Mouse (Mus musculus) thymus, postnatal 36 days (tissue): ENCODE results near the gene Grik5.

ENCODE experiments used
- DNase-seq, 2 experiments: peaks; one replicate each; pipeline ENCODE4 v3.0.0; 2022; ENCODE audit warnings: mixed read lengths in 2 of 2

The Grik5 gene

DNA sequence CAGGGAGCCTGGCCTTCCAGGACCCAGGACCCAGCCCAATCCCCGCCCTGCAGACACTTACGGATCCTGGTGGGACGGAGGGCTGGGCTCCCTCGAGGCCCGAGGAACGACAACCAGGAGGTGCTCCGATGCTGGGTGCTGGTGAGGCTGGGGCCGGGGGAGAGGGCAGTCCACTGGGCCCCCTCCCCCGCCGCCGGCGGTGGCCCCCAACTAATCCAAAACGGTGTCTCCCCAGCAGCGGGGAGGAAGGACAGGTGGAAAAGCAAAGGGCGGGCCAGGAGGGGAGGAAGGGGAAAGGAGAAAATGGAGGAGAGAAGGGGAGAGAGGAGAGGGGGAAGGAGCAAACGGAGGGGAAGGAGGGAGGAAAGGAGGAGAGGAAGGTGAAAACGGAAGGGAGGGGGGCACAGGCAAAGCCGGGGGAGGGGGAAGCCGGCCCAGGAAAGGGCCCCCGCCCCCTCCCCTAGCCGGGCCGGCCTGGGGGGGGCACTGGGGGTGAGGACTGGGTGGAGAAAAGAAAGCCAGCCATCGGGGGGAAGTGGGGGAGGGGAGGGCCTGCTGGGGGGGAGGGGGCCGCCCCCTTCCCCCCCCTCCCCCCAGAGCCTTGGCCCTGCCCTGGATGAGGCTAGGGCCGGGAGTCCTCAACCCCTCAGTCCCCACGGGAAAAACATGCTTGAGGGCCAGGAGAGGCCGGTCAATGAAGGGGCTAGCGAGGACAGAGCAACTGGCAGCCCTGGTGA is at the start of gene Grik5, which contains the start of gene Zfp574:
Gene Grik5 (minus strand): TSS at position 368 of the 737 bp plus-strand sequence.
Gene Zfp574 (plus strand): TSS at position 589 of the 737 bp plus-strand sequence.
- DNase-seq: no peak

DNA sequence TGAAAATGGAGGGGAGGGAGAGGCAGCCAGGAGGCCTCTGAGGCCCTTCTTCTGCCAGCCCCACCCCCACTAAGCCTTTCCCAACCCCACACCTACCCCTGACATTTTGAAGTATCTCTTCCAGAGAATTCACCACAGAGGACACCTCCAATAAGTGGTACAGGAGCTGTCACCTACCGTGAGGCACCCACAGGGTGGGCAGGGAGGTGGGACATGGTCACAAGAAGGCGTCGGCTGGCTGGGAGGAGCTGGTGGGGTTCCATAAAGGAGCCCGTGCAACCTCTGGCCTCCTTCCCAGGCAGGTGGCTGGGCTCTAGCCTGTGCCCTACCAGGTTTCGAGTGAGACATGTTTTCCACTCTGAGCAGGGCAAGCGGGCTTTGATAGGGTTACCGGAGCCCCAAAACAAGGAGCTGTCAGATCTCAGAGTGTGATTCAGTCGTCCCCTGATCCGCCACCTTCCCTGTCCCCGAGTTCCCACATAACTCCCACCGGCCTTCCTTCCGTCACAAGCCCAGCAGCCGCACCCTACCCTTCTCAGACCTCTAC is 49.2 kb upstream of the Grik5 start:
- no peak for DNase-seq

DNA sequence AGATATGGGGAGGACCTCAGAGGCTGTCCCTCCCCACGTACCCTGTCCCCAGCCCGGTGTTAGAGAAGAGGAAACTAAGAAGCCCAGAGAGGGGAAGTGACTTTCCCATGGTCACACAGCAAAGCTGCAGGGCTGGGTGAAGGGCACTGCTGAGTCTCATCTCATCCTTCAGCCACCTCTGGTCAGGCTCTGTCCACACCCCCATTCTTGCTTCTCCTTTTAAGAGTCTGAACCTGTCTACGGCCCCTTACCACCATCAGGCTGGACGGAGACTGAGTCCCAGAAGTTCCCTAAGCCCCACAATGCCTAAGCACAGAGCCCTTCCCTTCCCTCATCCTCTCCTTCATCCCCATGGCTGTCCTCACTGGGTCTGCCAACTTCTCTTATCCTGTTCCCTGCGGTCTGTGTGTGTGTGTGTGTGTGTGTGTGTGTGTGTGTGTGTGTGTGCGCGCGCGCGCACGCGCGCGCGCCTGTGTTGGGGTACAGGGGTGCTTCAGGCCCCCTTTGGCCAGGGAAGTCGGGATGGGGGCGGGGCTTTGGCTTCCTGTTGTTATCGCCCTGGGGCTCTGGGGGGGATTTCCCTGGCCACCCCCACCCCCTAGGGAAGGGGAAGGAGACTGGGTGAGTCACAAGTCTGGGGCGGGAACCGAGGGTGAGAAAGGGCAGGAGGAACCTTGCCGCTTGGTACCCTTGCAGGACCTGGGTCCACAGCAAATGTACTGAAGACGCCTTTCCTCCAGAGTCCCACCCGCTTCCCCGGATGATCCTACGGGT is 48.1 kb upstream of the Grik5 start:
- DNase-seq: peak; percentile 50 to 66

DNA sequence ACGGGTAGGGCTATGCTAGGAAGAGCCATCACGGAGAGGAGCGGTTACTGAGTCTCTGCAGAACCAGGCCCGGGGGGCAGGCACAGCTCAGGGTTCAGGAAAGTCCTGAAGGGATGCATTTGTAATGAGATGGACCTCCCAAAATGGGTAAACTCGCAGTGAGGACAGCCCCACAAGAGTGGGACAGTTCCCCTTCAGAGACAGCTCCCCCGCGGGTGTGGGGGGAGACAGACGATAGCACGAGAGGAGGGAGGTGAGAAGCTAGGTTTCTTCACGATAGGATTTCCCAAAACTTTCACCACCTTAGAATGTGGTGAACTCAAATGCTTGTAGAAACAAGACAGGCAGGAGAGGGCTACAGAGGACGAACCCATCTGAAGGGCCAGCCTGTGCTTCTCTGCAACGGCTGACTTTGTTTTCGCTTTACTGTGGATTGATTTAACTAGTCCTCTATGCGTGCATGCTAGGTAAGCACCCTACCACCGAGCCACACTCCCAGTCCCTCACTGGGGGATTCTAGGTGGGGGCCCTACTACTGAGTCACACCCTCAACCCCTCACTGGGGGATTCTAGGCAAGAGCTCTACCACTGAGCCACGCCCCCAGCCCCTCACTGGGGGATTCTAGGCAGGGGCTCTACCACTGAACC is 40.9 kb upstream of the Grik5 start:
- DNase-seq: no peak

DNA sequence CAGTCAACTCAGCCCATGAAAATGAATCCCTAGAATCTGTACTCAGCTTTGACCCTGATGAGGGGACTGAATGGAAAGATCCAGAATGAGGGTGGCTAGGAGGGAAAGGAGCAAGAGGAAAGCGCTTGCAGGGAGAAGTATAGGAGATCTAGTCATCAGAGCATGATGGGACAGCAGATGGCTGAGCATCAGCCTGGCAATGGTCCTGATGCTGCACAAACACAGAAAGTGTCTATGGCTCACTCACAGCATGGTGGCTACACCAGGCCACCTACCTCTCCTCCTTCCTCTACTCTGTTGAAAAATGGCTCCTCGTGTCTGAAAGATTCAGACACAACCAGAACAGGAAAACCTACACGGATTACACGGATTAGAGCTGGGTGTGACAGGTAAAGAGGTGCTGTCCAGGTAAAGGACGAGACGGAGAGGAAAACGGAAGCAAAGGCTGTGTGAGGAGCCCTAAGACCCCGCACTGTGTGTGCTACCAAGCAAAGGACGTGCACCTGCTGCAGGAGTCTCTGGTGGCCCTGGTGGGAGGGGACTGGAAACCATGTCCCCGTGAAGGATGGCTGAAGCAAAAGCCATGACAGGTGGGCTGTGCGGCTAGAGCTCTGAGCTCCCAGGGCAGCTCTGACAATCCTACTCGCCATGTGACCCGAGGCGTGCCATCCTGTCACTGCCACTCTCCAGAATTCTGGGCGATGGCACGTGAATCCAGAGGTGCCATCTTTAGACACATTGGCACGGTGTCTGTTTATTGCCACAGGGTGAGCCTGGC is 40.2 kb upstream of the Grik5 start:
- DNase-seq: no peak

DNA sequence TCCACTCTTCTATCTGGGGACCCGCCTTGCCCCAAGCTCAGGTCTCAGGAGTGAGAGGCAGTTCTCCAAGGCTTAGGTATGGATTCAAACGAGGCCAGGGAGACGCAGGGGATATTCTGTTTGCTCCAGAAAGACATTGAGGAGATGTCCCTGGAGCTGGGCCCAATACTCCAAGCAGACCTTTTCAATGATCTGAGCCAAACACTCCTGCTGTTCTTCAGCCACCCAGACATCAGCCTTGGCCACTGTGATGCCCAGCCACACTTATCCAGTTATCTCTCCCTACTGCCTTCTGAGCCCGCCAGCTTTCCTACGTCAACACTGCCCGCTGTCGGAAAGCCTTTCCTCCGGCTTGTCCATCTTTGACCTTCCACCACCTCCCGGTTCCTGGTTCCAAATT is 38.2 kb upstream of the Grik5 start:
- DNase-seq: no peak

DNA sequence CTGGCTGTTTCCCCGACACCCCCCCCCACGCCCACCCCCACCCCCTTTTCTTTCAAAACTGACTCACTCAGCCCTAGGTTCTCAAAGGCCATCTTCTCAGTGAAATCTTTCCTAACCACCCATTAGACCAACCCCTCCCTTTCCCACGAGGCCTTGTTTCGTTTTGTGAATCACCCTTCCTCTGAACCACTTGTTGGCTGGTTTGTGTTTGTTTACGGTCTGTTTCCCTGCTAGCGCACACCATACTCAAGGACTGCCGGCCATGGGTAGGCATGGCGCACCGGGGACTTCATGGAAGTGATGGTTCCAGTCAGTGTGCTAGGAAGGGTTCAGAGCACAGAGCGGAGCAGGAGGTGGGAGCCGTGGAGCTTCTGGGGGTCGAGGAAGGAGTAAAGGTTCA is 37.2 kb upstream of the Grik5 start:
- DNase-seq: no peak

DNA sequence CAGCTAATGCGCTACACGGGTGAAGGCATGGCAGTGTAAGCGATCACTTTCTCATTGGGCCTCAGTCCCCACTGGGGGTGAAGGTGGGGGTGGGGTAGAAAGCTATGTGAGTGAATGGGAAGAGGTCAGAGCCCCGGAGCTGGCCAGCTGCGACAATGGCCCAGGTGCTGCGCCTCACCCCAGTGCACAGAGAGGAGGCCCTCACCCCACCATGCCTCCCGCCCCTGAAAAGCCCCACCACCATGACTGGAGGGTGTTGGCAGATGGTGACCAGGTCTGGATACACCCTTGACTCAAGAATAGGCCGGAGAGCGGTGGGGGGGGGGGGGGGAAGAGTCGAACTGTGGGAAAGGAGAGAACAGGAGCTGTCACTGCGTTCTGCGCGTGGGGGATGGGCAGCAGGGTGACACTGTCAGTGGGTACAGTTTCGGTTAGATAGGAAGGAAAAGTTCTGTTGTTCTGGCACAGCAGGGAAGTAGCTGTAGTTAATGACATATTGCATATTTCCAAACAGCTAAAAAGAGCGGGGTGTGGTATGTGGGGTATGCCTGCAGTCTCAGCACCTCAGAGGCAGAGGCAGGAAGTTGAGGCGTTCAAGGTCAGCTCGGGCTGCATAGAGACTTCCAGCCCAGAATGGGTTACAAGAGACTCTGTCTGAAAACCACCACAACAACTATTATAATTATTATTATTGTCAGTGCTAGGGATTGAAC is 34.8 kb upstream of the Grik5 start:
- DNase-seq: no peak

DNA sequence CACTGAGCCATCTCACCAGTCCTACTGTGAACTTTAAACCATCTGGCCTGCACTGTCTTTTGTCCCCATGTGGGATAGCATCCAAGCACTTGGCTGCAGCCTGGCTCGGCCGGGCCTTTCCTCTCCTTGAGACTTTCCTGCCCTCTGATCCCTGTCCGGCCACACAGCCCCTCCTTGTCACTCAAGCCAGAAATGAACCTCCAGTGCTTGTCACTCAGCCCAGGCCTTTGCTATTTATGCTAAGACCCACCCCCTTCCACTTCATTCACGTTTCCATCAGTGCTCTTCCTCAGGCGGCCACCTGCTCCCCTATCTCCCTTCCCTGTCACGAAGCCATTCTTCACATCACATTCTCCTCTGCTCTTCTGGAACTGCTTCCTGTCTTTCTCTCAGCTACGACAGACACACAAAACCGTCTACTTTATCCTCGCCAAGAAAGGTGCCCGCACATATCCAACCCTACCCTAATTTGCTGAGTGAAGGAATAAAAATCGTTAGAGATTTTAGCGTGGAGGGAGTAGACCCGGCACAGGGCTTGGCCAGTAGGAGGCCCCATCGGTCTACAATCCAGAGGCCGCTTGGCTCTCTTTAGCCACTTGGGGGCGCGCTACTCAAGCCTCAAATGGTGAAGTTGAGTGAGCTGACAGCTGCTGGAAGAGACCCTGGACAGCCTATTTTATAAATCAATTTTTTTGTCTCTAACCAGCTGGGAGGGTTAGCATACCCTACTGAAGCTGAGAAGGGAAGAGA is 33.4 kb upstream of the Grik5 start:
- peak; percentile 75 to 83 for DNase-seq

DNA sequence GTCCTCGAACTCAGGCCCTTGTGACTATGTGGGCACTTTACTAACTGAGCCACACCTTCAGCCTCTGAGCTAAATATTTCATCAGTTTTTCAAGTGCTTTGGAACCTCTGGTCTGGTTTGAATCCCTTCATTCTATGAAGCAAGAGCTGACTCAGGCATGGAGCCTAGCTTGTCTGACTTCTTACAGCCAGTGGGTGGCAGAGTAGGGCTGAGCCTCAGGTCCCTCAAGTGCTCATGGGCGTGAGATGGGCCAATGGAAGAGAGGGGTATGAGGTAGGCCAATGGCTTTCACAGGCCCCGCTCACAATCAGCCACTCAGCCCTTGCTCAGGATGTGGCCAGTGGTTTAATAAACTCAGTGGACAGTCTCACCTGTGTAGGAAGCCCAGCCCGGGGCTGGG is 27.4 kb upstream of the Grik5 start:
- no peak for DNase-seq

DNA sequence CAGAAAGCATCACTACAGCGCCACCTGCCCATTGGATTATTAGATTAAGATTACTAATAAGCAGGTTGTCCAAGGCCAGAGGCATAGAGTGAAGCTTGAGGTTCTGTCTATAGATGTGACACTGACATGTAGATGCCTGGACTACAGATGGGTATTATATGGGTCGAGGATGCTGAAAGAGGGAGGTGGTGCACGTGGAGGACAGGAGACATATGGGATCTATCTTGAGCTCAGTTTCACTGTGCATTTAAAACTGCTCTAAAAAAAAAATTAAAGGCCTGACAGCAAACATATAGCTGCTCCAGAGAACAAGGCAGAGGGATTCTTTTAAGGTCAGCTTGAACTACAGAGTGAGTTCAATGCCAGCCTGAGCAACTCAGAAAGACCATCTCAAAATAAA is 26.0 kb upstream of the Grik5 start:
- DNase-seq: no peak

DNA sequence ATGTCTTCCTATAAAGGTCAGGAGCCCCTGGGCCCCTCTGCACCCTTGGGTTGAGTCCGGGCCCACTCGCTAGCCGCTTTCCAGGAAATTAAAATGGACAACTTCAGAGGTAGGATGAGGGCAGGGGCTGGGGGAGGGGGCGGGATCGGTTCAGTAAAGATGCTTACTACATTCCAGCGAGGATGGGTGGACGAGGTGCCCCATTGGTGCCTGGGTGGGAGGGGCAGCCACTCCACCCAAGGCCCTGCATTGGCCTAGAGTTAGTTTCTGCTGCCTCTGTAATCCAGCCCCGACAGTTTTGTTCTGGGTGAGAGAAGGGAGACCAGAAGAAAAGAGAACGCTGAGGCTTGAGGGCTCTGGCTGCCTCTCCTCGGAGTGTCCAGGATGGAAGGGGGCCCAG is 17.7 kb upstream of the Grik5 start:
- no peak for DNase-seq

DNA sequence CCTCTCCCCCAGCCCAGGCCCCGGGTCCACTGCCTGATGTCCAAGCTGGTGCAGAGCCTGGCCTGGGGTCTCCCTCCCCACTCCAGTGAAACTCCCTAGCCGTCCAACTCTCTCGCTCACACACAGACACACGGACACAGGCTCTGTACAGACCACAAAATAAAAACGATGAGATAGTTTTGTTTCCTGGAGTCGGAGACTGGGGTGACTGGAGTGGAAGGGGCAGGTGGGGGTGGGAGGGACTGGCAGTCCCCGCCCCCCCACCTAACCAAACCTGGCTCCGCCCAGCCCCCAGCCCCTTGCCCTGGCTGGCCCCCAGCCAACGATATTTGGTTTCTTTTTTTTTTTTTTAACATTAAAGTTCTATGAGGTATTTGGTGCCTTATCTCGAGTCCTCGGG is 16.8 kb upstream of the Grik5 start:
- no peak for DNase-seq

DNA sequence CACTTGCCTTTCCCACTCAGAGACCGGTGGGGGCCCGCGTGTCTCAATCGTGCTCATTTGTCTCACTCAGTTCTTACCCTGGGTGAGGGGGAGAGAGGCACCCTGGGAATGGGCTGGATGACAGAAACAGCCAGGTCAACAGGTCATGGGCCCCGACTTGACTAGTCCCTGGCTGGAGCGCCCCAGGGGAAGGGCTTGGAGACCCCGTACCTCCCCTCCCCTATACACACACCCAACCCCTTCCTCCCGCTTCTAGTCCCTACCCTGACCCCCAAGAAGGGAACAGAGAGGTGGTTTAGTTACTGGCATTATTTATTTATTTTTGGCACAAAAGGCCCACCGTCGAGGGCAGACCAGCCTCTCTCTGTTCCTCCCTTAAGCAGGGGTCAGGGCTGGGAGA is 16.4 kb upstream of the Grik5 start:
- peak in 1 of 2 experiments; percentile 24 for DNase-seq

DNA sequence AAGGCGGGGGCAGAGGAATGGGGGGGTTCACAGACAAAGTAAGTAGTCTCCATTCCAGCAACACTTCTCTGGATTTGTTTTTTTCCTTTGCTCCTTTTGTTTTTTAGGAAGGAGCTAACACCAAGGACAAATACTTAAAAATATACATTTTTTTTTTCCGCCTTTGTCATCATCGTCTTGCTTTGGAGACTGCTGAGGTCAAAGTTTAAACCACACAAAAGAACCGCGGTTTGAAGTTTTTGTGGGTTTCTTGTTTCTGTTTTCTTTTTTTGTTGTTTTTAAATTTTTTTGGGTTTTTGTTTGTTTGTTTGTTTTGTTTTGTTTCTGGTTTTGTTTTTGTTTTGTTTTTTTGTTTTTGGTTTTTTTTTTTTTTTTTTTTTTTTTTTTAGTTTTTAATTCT is 15.8 kb upstream of the Grik5 start:
- no peak for DNase-seq

DNA sequence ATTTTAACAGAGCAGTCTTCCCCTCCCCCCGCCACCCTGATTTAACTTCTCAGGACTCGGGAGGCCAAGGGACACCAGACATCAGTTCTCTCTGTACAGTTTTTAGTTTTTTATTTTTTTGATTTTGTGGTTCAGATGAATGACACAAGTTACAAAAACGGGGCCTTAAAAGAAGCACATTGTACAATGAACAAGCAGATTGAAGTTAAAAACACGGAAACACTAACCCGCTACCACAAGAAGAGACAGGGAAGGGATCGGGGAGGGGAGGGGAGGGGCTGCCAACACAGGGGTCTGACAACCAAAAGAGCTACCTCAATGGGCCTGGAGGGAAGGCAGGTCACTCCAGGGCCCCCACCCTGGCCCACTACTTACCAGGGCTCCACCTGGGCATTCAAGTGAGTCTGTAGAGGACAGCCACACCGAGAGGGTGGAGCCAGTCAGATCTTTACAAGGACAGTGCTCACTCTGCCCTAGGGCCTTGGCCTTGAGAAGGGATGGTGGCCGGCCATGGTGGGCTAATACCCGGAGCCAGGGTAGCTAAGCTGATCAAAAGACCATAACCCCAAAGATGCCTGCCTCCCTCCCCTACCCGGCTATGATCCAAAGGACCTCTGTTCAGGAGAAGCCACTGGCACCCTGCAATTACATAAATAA is 15.2 kb upstream of the Grik5 start:
- DNase-seq: no peak

DNA sequence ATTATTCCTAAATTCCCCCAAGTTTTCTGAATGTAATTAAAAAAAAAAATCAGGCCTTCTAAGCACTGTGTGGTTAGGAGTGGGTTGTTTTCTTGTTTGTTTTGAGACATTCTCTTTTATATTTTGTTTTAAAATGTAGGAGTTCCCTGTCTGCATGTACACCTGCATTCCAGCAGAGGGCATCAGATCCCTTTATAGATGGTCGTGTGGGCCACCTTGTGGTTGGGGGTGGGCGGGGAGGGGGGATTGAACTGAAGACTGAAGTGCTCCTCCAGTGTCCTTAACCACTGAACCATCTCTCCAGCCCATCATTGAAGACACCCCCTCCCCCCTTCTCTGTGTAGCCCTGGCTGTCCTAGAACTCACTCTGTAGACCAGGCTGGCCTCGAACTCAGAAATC is 14.5 kb upstream of the Grik5 start:
- DNase-seq: no peak

DNA sequence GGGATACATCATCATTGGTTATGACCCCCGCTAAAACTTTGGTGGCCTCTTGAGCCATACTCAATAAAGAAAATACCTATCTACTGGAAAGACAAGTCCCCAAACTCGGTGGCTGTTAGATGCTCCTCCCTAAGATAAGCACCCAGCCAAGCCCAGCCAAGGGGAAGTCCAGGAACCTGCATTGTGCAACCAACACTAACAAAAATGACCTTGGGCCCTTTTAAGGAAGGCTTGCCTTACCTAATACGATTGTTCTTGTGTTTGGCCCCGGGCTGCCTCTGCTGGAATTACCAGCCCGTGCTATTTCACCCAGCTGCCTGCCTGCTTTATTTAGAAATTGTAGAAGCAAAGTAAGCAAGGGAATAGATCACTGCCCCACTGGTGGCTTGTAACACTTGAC is 12.5 kb upstream of the Grik5 start:
- no peak for DNase-seq

DNA sequence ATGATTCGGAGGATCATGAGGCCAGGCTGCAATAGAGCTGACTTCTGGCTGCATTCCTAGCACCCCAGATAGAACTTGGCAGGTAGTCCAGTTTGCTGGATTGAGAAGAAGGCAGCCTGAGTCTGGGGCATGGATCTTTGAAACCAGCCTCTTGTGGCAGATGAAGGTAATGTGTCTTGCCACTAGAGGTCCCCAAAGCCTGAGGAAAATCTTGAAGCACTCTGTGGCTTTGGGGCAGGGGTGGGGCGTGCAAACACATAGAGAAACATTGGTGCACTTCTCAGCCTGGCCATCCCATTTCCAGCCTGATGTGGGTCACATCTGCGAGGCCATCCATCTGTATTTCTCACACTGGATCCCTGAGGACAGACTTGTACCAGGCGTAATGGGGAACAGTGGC is 10.4 kb upstream of the Grik5 start:
- DNase-seq: peak; percentile 36

DNA sequence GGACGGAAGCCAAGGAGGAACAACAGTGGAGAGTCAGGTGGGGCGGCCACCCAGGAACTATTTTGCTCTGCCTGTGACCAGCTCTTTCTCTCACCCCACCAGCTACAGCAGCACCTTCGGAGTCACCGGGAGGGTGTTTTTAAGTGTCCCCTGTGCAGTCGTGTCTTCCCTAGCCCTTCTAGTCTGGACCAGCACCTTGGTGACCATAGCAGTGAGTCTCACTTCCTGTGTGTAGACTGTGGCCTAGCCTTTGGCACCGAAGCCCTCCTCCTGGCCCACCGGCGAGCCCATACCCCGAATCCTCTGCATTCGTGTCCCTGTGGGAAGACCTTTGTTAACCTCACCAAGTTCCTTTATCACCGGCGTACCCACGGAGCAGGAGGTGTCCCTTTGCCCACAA is 8.3 kb upstream of the Grik5 start:
- DNase-seq: no peak
